Mouse (Mus musculus) MN1 (cell line): ENCODE measurements around the gene Grn.
A peak's percentile ranks its signal among the peaks of the same experiment; 100 is the strongest.

ENCODE experiments used
- DNase-seq: peaks from one replicate; pipeline ENCODE4 v3.0.0-alpha.2; 2016; ENCODE audit warnings: low spot score

The Grn gene

DNA sequence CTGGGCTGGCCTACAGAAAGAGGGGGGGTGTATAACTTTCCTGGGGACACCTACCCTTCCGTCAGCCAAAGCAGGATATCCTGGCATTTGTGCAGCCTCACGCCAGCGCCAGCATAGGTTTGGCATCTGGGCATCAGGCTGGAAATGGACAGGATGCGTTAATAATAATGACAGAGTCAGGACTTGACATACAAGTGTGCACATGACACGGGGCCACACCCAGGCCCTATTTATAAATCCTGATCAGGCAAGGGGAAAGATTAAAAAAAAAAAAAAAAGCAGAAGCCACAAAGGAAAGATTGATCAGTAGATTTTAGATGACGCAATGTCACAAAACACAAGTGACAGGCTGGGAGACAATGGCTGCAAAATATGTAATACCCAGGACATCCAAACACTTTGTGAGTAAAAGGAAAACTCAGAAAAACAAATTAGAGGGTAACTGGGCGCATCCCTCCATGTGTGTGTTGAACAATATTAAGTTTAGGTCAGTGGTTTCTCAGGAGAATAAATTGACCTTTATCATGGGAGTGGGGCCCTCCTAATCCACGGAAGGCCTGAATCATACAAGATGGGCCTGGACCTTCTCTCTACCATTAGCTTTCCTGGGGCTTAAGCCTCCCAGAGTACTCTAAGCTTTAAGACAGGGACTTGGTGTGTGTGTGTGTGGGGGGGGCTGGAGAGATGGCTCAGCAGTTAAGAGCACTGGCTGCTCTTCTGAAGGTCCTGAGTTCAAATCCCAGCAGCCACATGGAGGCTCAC is 4.4 kb upstream of the Grn start:
- DNase-seq = no peak

DNA sequence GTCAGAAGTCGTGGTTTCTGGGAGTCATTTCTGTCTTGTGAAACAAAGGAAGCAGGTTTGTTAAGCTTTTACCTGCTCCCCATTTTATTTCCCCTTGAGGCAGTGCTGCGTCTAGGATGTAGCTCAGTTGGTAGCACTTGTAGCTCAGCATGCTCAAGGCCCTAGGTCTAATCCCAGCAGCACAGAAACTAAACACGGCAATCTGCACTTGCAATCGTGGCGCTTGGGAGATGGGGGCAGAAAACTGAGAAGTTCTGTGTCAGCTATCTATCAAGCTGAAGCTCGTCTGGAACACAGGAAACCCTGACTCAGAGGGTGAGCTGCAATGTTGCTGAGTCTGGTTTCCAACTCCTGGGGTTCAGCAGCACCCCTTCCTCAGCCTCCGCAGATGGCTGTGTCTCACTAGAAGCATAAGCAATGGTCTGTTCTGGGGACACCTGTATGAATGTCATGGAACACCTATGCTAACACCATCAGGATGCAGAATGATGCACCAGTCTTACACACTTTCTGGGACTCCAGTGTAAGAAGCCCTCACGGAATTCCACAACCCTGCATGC is 1.1 kb upstream of the Grn start:
- no peak for DNase-seq

GRCm38 (mm10) chr11:102429551-102429950 is 564 bp upstream of the Grn start:
- no peak for DNase-seq

DNA sequence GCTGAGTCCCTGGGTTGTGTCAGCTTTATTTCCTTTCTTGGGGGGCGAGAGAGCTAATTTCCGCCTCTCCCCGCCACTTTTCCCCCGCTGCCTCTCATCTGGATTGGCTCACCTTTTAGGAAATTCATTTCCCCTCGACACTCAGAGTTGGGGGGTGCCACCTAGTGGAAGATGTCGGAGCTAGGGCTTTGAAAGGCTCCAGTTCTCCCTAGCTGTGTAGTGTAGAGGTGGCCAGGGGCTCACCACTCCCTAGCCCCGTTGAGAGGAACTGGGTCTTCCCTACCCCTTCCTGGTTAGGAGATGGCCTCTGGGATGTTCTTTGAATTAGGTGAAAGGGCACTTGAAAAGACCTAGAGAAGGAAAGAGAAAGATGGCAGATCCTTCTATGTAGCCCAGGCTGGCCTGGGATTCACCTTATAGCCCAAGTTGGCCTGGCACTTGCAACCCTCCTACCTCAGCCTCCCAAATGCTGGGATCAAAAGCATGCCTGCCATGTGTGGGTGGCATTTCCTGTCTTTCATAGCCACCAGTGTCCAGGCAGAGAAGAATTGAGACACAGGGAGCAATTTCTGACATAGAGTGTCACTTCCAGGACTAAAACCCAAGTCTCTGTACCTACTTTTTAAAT is 1.0 kb downstream of the Grn start:
- peak; percentile 89 for DNase-seq

GRCm38 (mm10) chr11:102431728-102432114 is 1.6 kb downstream of the Grn start:
- DNase-seq = no peak

DNA sequence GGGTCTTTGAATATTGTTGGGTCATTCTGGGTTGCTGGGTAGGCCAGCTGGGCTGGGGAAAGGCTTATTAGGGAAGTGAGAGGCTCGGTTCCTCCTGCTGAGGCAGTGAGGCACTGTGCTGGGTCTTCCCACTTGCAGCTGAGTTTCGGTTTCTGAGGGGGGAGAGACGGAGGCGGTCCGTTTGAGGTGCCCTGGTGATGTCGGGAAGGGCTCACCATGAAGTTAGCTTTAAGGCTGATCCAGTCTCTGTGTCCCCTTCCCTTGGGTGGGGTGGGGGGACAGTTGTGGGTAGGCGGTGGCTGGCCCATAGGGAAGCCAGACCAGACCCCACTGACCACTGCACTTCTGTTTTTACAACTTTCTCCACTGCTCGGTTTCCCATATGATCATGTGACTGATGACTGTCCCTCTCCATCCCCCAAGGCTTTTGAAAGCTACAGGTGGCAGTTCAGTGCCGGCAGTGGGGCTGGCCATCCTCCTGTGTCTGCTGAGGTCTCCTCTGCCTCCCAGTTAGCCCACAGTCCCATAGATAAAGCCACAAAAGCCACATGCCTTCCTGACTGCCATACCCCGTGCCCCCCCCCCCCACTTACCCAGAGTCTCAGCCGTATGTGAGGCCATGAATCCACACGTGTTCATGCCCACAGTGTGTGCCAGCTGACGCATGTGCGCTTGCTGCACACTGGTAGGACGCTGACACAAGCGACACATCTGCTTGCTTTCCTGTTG is 2.2 kb downstream of the Grn start:
- DNase-seq = no peak

DNA sequence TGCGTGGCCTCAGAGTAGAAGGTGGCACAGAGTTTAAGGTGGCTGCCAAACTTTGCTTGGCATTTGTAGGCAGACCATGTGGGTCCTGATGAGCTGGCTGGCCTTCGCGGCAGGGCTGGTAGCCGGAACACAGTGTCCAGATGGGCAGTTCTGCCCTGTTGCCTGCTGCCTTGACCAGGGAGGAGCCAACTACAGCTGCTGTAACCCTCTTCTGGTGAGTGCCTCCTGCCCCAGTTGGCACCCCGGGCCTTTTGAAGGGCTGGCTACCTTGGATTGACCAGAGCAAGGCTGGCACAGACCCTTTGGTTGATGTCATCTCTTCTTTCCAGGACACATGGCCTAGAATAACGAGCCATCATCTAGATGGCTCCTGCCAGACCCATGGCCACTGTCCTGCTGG is 2.8 kb downstream of the Grn start:
- DNase-seq = peak; percentile 65

- DNase-seq = no peak
Observed at GRCm38 (mm10) chr11:102433866-102434265, 3.8 kb downstream of the Grn start.

GRCm38 (mm10) chr11:102434406-102434805 is 4.3 kb downstream of the Grn start:
- DNase-seq = peak; percentile 91

- no peak for DNase-seq
Observed at GRCm38 (mm10) chr11:102434816-102435705, 4.9 kb downstream of the Grn start.

- DNase-seq = peak; percentile 70
Observed at GRCm38 (mm10) chr11:102435754-102436470, 5.8 kb downstream of the Grn start.

GRCm38 (mm10) chr11:102436471-102436790 is 6.3 kb downstream of the Grn start:
- DNase-seq = no peak

DNA sequence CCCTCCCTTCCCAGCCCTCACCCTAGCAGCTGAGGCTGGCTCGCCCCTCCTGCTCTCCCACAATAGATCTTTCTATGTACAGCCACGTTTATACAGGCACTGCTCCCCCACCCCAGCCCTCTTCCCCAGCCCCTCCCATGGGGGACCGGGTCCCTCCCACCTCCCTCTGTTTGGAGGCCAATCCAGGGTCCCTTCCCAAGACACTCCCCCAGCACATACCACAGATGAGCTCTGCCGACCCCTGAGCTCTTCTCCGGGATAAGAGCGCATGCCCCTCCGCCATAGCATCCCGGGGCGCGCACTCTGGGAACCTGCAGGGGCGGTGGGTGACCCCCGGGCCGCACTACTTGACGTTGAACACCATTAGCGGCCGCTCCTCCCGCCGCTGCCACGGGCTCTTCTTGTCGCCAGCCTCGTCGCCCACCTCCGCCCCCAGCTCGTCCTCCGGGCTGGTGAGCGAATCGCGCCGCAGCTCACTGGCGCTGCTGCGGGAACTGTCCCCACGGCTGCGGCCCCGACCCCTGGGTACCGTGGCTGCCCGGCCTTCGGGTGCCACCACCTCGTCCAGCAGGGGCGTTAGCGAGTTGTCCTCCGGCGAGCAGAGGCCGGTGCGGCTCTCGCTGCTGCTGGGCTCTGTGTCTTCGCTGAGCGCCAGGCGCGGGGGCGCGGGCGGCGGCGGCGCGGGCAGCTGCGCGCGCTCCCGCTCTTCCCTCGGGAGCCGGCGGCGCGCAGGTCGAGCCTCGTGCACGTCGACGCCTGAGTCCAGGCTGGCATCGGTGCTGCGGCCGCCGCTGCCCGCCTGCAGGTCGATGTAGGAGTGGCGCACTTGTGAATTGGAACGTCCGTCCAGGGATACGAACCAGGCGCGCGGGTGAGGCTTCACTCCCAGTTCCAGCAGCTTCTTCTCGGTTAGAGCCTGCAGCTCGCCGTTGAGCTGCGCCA is 7.3 kb downstream of the Grn start:
- no peak for DNase-seq

GRCm38 (mm10) chr11:102438212-102439092 is 8.3 kb downstream of the Grn start:
- no peak for DNase-seq

DNA sequence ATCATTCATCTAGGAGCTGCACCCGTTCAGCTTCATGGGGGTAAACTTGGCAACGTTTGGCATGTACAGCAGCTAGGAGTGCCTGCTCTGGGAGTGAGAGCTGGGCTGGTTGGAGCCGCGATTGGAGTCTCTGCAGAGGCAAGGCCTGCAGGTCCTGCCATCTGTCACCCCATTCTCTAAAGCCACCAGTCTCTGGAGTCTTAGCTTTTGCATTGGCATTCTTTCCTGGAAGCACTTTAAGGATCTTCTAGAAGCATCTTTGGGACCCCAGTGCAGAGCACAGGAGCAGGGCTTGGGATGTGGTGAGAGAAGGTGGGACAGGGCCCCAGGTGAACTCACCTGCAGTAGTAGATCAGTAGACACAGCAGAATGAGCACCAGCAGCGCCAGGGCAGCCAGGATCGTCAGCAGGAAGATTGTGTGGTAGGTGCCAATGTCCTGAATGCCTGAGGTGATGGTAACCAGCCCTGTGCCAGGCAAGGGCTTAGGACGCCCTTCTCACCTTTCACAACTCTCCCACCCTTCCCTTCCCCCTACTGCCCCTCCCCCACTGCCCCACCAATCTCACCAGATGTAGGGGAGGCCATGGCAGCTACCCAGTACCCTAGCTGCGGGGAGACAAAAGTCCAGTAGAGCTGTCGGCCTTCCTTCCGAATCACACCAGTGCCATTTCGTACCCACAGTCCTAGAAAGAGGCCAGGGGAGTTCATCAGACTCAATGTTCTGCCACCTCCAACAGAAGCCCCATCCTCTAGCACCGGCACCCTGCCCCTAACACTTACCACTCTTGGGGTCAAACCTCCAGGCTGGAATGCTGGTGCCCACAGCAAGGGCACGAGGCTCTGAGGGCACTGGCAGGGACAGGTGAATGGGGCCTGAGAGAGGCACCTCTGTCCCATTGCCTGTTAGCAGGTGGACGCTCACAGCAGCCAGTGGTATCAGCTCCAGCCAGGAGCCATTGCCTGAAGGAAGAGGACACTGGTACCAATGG is 9.3 kb downstream of the Grn start:
- no peak for DNase-seq

GRCm38 (mm10) chr11:102440255-102440654 is 10.1 kb downstream of the Grn start:
- DNase-seq = no peak

DNA sequence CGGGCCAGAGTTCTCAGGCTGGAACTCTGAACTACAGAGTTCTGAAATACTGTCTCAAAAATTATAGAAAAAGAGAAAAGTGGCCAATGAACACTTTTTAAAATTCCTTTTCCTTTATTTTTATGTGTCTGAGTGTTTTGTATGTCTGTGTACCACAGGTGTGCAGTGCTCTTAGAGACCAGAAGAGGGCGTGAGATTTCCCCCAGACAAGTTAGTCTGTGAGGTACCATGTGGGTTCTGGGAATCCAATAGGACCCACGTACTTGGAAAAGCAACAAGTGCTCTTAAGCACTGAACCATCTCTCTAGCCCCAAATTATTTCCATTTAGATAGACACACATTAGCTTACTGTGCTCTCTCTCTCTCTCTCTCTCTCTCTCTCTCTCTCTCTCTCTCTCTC is 11.3 kb downstream of the Grn start:
- DNase-seq = no peak

DNA sequence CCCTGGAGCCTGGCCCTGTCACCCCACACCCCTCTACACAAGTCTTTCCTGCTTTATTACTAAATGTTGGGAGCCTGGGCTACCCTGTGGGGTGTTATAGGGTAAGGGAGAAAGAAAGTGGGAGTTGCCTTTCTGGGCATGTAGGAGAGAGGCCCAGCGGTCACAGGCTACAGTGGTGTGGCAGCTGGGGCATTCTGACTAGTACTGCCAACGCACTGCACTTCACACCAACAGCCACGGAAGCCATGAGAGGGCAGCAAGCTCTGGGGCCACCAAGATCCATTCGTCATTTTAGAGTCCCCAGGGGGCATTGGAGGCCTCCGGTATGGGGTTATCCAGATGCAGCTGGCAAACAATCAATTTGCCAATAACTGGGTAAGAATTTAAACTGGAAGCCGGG is 12.0 kb downstream of the Grn start:
- DNase-seq = no peak
